Mouse (Mus musculus) intestine, postnatal 0 days (tissue): Measurements from ENCODE around the gene Itga7. TPM values are rescaled to one million over a fixed set of nuclear protein-coding genes. Genes with fewer than 3 reads are reported as not detected.
A peak's percentile ranks its signal among the peaks of the same experiment; 100 is the strongest.

Experiments used
- ATAC-seq: fragments of 200-750 bp; cut with Nextera tagmentation; 2 replicates; pipeline ENCODE4 v1.8.0; 2017; ENCODE audit warnings: mild to moderate bottlenecking, moderate TSS enrichment, moderate library complexity
- H3K27ac ChIP-seq: fragments of 300-500 bp; sonication (generic); 2 replicates; pipeline ENCODE4 v1.5.1; 2014; ENCODE audit warnings: mild to moderate bottlenecking, low read depth, low read length, moderate library complexity
- H3K27me3 ChIP-seq: fragments of 300-500 bp; sonication (generic); replicated peaks from 2 replicates; pipeline ENCODE4 v1.6.1; 2014; ENCODE audit warnings: low read length, mixed read lengths; ENCODE audit not compliant: control insufficient read depth, insufficient read depth
- H3K36me3 ChIP-seq: fragments of 300-500 bp; sonication (generic); 2 replicates; pipeline ENCODE4 v1.6.1; 2014; ENCODE audit warnings: mild to moderate bottlenecking, moderate library complexity; ENCODE audit not compliant: control insufficient read depth, insufficient read depth
- H3K4me1 ChIP-seq: fragments of 300-500 bp; sonication (generic); replicated peaks from 2 replicates; pipeline ENCODE4 v1.6.1; 2014; ENCODE audit warnings: antibody characterized with exemption, low read length, mixed read lengths; ENCODE audit not compliant: control insufficient read depth, insufficient read depth
- H3K4me2 ChIP-seq: fragments of 300-500 bp; sonication (generic); replicated peaks from 2 replicates; pipeline ENCODE4 v1.6.1; 2014; ENCODE audit warnings: low read depth, mild to moderate bottlenecking, moderate library complexity
- H3K4me3 ChIP-seq: fragments of 300-500 bp; sonication (generic); 2 replicates; pipeline ENCODE4 v1.5.1; 2014; ENCODE audit warnings: low read depth, low read length
- H3K9ac ChIP-seq: fragments of 300-500 bp; sonication (generic); 2 replicates; pipeline ENCODE4 v1.6.1; 2014; ENCODE audit warnings: mild to moderate bottlenecking, low read depth, low read length
- H3K9me3 ChIP-seq: fragments of 300-500 bp; sonication (generic); 2 replicates; pipeline ENCODE4 v1.6.1; 2016; ENCODE audit warnings: mixed run types; ENCODE audit not compliant: control insufficient read depth
- CTCF ChIP-seq: sonication (generic); IDR thresholded peaks from 2 replicates; pipeline ENCODE4 v1.5.1; 2016; ENCODE audit warnings: low read depth, mild to moderate bottlenecking, control low read depth, antibody characterized with exemption, moderate library complexity
- WGBS: fragments of 180-500 bp; shearing (Covaris S2); extraction: QIAGEN DNeasy Blood & Tissue Kit; methylation state at CpG from one replicate; pipeline ENCODE4 v1.1.7; 2014; 5-methylcytosine and 5-hydroxymethylcytosine counted together
- polyA plus RNA-seq: library from polyadenylated mRNA; unstranded; fragments of >200 nt; fragmentation: Nextera tagmentation; extraction: Ambion mirVana; gene quantifications from 2 replicates; pipeline ENCODE4 v1.2.1, GENCODE M21; 2015

The Itga7 gene
- polyA plus RNA-seq, 1 experiment from 2014 or later = 3.1 TPM

DNA sequence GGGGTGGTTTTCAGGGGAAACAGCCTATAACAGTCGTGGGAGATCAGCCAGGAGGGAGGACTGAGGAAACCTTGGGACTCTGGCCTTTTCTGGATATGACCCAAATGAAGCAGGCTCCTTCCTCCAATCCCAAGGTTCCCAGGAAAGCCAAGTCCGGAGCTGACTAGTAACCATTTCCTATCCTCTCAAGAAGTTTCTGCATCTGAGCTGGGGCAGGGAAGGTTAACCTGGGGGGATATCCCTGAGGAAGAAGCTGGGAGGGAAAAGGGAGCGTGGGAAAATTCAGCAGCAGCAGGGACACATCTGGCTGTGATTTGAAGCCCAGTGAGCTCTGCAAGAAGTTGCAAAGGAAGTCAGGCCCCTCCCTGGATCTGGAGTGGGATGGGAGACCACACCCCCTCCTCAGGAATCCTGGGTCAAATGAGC, 12.9 kb upstream of the Itga7 start:
- no peak for ATAC-seq
- peaks cover 21% of the 10 kb centered on the region for H3K4me1 ChIP-seq
- TF ChIP-seq CTCF = no peak

DNA sequence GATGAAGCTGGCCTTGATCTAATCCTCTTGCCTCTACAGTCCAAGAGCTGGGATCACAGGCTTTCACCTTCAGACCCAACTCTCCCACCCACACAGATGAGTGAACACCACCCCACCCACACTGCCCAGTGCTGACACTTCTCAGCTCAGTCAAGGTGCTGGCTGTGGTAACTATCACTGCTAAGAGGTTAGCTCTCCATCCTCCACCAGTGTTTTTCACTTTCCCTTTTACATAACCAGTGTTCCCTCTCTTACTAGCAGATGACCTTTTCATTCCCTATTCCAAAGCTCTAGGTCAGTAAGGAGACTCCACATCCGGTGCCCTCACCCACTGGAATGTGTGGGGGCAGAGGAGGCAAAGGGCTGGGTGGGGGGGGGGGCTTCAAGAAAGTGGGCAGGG, 12.4 kb upstream of the Itga7 start:
- no peak for ATAC-seq
- Histone ChIP-seq H3K4me1 (peaks cover 21% of the 10 kb centered on the region), H3K36me3 (peaks cover 27% of the 10 kb centered on the region; the same call in 1 of the 2 replicates), H3K9ac (no peak overlapping the region), H3K4me3 (no peak overlapping the region), H3K9me3 (no peaks in the 10 kb centered on the region), H3K27ac (no peak overlapping the region), H3K27me3 (no peaks in the 10 kb centered on the region), H3K4me2 (0 out of 2 replicates have a peak overlapping the region, but pooled peaks have one; percentile 3)
- 58% methylated on average over 1 of the region's 1 CpGs for WGBS
- TF ChIP-seq CTCF = no peak

More for the DNA sequence above, 12.9 kb upstream of the Itga7 start:
- H3K4me2 ChIP-seq = no peak overlapping the region
- WGBS = 68% methylated on average over 3 of the region's 3 CpGs
- H3K36me3 ChIP-seq = peaks cover 30% of the 10 kb centered on the region; the same call in 1 of the 2 replicates
- no peak overlapping the region for H3K4me3 ChIP-seq
- no peak overlapping the region for H3K27ac ChIP-seq
- H3K27me3 ChIP-seq = no peaks in the 10 kb centered on the region
- no peak overlapping the region for H3K9ac ChIP-seq
- H3K9me3 ChIP-seq = no peaks in the 10 kb centered on the region

DNA sequence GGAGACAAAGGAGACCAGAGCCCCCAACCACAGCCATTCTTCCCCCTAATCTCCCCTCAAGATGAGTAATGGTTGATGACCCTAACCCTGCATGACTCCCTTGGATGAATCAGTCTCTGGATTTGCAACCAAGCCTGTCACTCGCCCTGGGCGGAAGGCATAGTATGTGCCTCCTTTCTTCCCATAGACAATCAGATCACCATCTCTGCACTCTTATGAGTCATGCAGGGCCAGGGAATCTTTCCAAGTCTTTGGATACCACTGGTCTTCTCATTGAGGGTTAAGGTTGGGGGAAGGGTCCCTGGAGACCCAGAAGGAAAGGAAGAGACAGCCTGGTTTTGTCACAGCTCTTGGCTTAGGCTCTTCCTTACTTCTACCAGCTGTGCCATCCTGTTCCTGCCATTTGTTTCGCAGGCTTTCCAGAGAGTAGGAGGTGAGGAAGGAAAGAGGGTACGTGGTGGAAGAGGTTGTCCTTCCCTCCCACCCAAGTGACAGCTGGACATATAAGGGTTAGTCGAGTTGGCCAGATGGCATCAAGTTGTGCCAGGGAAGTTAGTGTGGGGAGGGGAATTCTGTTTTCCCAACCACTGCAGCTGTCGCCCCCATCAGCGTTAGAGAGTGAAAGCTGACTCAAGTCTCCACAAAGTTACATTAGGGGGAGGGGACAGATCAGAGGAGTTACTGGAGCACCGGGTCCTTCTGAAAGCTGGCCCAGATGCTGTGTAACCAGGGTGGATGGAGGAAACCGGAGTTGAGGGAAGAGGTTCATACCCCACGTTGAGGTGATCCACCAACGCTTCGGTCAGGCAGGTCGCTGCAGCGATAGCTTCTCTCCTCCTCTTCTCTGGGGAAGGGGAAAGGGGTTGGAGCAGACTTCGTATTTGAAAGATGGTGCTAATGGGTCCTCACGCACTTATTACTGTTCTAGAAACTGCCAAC, 11.5 kb upstream of the Itga7 start:
- Histone ChIP-seq H3K36me3 (peaks cover 20% of the 10 kb centered on the region; the same call in 1 of the 2 replicates), H3K9me3 (no peaks in the 10 kb centered on the region), H3K4me2 (peak overlapping the region; percentile 94), H3K27ac (no peak overlapping the region; the same call in 1 of the 2 replicates), H3K4me1 (peaks cover 21% of the 10 kb centered on the region), H3K27me3 (no peaks in the 10 kb centered on the region), H3K9ac (peak overlapping the region; percentile 86), H3K4me3 (peak overlapping the region; percentile 76)
- WGBS = 68% methylated on average over 16 of the region's 16 CpGs
- ATAC-seq = no peak
- TF ChIP-seq CTCF = no peak

DNA sequence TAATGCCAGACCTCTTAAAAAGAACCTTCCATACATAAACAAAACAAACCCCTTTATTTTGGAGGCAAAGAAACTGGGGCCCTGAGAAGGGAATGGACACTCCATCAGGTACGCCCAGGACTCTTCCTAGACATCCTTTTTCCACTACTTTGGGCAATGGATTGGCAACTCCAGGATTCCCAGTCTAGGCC, 10.9 kb upstream of the Itga7 start, which contains the start of gene Rdh5:
TSS of gene Rdh5 (minus strand) at position 67 of the 191 bp plus-strand sequence.
- Histone ChIP-seq H3K27ac (peak within 1 kb of the TSS; percentile 98), H3K36me3 (peaks cover 14% of the 10 kb centered on the region; the same call in 1 of the 2 replicates), H3K4me1 (peaks cover 21% of the 10 kb centered on the region), H3K4me3 (peak within 1 kb of the TSS; percentile 76), H3K27me3 (no peaks in the 10 kb centered on the region), H3K9ac (peak within 1 kb of the TSS; percentile 86), H3K4me2 (peak within 1 kb of the TSS; percentile 94), H3K9me3 (no peaks in the 10 kb centered on the region)
- ATAC-seq = no peak
- WGBS = 16% methylated on average over 1 of the region's 1 CpGs
- no peak for TF ChIP-seq CTCF

DNA sequence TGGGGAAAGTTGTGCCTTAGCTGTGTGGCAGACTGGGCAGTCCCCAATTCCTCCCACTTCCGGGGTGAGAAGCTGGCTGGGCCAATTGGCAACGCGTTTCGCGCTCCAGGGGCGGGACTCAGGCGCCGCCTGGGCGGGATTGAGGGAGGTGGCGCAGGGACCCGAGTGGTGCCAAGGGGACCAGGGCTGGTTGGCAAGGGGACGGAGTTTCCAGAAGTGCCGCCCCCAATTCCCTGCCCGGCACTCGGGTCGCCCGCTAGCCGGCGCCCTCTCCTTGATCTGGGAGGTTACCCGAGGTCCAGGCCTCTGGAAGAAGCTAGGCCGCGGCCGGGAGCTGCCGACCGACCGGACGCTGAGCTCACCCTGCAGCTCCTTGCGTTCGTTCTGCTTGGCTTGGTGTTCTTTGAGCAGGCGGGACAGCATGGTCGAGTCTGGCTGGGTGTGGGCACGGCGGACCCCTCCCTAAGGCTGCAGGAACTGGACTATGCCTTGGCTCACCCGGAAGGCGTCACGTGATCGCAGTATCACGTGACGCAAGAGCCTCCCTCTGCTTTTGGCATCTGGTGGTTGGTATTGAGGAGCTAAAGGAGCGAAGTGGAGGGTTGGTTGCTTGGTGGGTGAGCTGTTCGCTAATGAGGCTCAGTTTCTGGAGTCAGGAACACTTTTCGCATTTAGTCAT, 10.5 kb upstream of the Itga7 start:
- Histone ChIP-seq H3K4me2 (peak overlapping the region; percentile 94), H3K36me3 (peaks cover 10% of the 10 kb centered on the region; the same call in 1 of the 2 replicates), H3K27ac (peak overlapping the region; percentile 98), H3K9ac (peak overlapping the region; percentile 86), H3K9me3 (no peaks in the 10 kb centered on the region), H3K4me3 (peak overlapping the region; percentile 76), H3K4me1 (peaks cover 21% of the 10 kb centered on the region), H3K27me3 (no peaks in the 10 kb centered on the region)
- peak; percentile 96 for ATAC-seq
- under 1% methylated on average over 42 of the region's 42 CpGs for WGBS
- peak; percentile 67 for TF ChIP-seq CTCF

DNA sequence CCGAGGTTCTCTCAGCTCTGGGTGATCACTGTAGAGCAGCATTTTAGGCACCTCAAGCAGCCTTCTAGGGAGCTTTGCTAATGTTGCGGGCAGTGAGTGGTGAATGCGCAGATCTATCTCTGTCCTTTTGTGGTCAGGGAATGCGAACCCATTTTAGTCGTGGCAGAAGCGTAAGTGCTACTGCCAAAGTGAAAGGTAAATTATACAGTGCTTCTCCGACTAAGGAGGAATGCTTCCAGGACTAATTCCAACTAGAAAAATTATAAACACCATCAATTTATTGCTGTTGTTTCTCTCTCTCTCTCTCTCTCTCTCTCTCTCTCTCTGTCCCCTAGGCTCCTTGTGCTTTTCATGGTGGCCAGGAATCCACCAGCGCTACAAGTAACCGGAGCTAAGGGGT, 9.7 kb upstream of the Itga7 start, which contains the start of gene Bloc1s1:
TSS of gene Bloc1s1 (minus strand) at position 101 of the 400 bp plus-strand sequence.
- peak within 1 kb of the TSS; percentile 76 for H3K4me3 ChIP-seq
- H3K4me1 ChIP-seq = peaks cover 15% of the 10 kb centered on the region
- TF ChIP-seq CTCF = no peak
- no peaks in the 10 kb centered on the region for H3K27me3 ChIP-seq
- peak within 1 kb of the TSS; percentile 94 for H3K4me2 ChIP-seq
- peak within 1 kb of the TSS; percentile 86 for H3K9ac ChIP-seq
- peak within 1 kb of the TSS; percentile 98 for H3K27ac ChIP-seq
- no peak for ATAC-seq
- no peaks in the 10 kb centered on the region for H3K9me3 ChIP-seq
- H3K36me3 ChIP-seq = 0 out of 2 replicates have a peak, but pooled peaks cover 7% of the 10 kb centered on the region
- 53% methylated on average over 9 of the region's 9 CpGs for WGBS
